Mouse (Mus musculus) kidney, embryonic 15.5 days (tissue): ENCODE measurements around the gene Hapln3. TPM values are rescaled to one million over a fixed set of nuclear protein-coding genes. Genes with fewer than 3 reads are reported as not detected.

ENCODE experiments used
- ATAC-seq: fragments of 200-750 bp; cut with Nextera tagmentation; replicated peaks from 2 replicates; pipeline ENCODE4 v1.8.0; 2017; ENCODE audit warnings: moderate TSS enrichment; ENCODE audit not compliant: low FRiP score
- H3K27ac ChIP-seq: fragments of 300-500 bp; sonication (generic); 2 replicates; pipeline ENCODE4 v1.5.1; 2015; ENCODE audit warnings: mild to moderate bottlenecking, inconsistent platforms
- H3K27me3 ChIP-seq: fragments of 300-500 bp; sonication (generic); 2 replicates; pipeline ENCODE4 v1.6.1; 2015; ENCODE audit warnings: inconsistent platforms
- H3K36me3 ChIP-seq: fragments of 300-500 bp; sonication (generic); 2 replicates; pipeline ENCODE4 v1.6.1; 2015; ENCODE audit warnings: inconsistent platforms
- H3K4me1 ChIP-seq: fragments of 300-500 bp; sonication (generic); 2 replicates; pipeline ENCODE4 v1.6.1; 2015; ENCODE audit warnings: inconsistent platforms
- H3K4me2 ChIP-seq: fragments of 300-500 bp; sonication (generic); 2 replicates; pipeline ENCODE4 v1.6.1; 2015; ENCODE audit warnings: moderate library complexity, mild to moderate bottlenecking, inconsistent platforms
- H3K4me3 ChIP-seq: fragments of 300-500 bp; sonication (generic); replicated peaks from 2 replicates; pipeline ENCODE4 v1.5.1; 2015; ENCODE audit warnings: mild to moderate bottlenecking, inconsistent platforms
- H3K9ac ChIP-seq: fragments of 300-500 bp; sonication (generic); 2 replicates; pipeline ENCODE4 v1.6.1; 2015; ENCODE audit warnings: mild to moderate bottlenecking, inconsistent platforms
- H3K9me3 ChIP-seq: fragments of 300-500 bp; sonication (generic); replicated peaks from 2 replicates; pipeline ENCODE4 v1.6.1; 2016; ENCODE audit warnings: inconsistent platforms
- WGBS: fragments of 180-500 bp; shearing (Covaris S2); methylation state at CpG from one replicate; pipeline ENCODE4 v1.1.7; 2015; ENCODE audit warnings: mixed read lengths; 5-methylcytosine and 5-hydroxymethylcytosine counted together
- polyA plus RNA-seq: library from polyadenylated mRNA; unstranded; fragments of >200 nt; fragmentation: Nextera tagmentation; extraction: Ambion mirVana; gene quantifications from 2 replicates; pipeline ENCODE4 v1.2.1, GENCODE M21; 2015

Hapln3 gene
- polyA plus RNA-seq = 5.2 and 5.5 TPM in 2 replicates

DNA sequence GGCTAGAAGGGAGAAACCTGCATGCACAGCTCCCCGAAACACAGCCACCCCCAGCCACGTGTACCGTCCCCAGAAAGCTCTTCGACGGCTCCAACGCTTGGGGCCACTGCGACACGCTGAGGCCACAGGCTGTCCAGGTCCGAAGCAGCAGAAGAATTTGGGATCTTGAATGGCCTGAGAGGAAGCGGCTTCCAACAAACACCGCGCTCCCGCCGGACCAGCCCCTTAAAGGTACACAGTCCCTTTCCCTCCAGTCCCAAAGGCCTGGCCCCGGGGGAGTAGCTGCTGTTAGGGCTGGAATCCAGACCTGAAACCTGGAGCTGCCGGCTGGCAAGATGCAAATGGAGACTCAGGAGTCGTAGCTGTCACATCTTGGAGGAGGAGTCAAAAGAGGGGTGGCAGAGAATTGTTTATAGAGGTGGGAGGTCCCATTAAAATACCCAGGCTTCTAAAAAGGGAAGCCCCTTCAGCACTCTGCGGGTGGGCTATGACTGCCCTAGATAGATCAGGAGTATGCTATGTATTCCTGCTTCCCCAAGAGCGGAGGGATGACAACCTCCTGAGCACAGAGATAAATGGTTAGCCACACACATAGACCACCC is at the start of gene Hapln3:
Gene Hapln3 (minus strand): TSS at position 176 of the 602 bp plus-strand sequence.
- WGBS = 2% methylated on average over 19 of the region's 19 CpGs
- ATAC-seq = peak; percentile 53
- Histone ChIP-seq H3K9ac (peak within 1 kb of the TSS; percentile 25; the same call in 1 of the 2 replicates), H3K4me1 (peaks cover 40% of the 10 kb centered on the region), H3K36me3 (peaks cover 23% of the 10 kb centered on the region), H3K27me3 (peaks cover 4% of the 10 kb centered on the region; the same call in 1 of the 2 replicates), H3K27ac (0 out of 2 replicates have a peak within 1 kb of the TSS, but pooled peaks have one; percentile 4), H3K4me3 (peak within 1 kb of the TSS; percentile 40), H3K9me3 (no peaks in the 10 kb centered on the region), H3K4me2 (peak within 1 kb of the TSS; percentile 63)

DNA sequence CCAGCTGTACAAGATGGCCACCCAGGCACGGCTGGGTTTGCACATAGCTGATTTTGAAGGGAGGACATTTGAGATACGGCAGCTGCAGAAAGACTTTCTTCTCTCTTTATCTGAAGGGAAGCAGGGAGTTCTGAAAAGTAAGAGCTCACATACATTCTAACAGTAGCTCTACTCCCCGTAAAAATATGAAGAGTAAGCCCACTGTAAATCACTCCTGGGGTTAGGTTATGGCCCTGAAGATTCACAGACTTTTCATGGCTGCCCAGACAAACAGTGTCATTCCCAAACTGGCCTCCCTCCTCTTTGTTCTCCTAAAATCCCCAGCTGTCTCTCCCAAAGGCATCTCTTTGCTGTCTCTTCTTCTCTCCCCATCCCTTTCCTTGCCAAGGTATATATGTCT is 43.0 kb upstream of the Hapln3 start:
- Histone ChIP-seq H3K9ac (no peak overlapping the region), H3K4me2 (no peak overlapping the region), H3K27ac (no peak overlapping the region), H3K9me3 (no peaks in the 10 kb centered on the region), H3K4me3 (no peak overlapping the region), H3K4me1 (0 out of 2 replicates have a peak, but pooled peaks cover 5% of the 10 kb centered on the region), H3K36me3 (no peaks in the 10 kb centered on the region), H3K27me3 (no peaks in the 10 kb centered on the region)
- WGBS = 50% methylated on average over 3 of the region's 3 CpGs
- ATAC-seq = no peak

DNA sequence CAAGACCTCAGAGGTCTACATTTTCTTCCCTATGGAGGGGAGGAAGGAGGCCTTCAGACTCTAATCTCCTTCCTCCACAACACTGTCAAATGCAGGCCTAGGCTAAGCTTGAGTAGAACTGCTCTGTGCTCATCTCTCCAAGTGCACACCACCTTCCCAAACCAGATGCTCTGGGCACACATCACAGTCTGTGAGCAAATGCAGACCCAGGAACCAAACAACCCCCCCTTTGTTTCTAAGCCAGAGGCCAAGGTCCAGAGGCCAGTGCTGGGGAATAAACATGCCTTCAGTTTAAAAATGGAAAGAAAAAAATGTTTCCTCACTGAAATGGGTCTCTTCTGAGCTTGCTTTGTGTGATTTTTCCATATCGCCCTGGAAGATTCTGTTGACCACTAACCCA is 41.0 kb upstream of the Hapln3 start:
- Histone ChIP-seq H3K36me3 (no peaks in the 10 kb centered on the region), H3K9me3 (no peaks in the 10 kb centered on the region), H3K9ac (no peak overlapping the region), H3K4me3 (no peak overlapping the region), H3K4me2 (no peak overlapping the region), H3K27ac (no peak overlapping the region), H3K27me3 (no peaks in the 10 kb centered on the region), H3K4me1 (0 out of 2 replicates have a peak, but pooled peaks cover 5% of the 10 kb centered on the region)
- whole genome bisulfite sequencing = 95% methylated on average over 1 of the region's 1 CpGs
- no peak for ATAC-seq

DNA sequence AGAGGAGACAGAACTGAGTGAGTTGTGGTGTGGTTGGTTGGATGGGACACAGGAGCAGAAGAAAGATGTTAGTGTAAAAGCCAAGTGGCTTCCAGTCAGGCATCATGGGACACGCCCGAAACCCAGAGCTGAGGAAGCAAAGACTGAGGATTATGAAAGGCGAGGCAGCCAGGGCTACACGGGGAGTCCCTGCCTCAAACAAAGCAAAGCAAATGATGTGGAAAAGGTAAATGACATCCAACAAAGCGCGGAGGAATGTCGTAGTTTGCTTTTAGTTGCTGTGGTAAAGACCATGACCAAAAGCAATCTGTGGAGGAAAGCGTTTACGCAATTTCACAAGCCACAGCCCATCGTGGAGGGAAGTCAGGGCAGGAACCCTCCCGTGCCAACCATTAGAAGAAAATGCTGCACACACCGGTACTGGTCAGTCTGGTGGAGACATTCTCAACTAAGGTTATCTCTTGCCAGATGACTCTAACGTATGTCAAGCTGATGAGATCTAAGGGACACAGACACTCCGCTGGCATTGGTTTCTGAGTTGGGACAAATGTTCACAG is 36.3 kb upstream of the Hapln3 start:
- 65% methylated on average over 14 of the region's 14 CpGs for WGBS
- H3K9me3 ChIP-seq = peaks cover 2% of the 10 kb centered on the region; the same call in 1 of the 2 replicates
- no peak for ATAC-seq

DNA sequence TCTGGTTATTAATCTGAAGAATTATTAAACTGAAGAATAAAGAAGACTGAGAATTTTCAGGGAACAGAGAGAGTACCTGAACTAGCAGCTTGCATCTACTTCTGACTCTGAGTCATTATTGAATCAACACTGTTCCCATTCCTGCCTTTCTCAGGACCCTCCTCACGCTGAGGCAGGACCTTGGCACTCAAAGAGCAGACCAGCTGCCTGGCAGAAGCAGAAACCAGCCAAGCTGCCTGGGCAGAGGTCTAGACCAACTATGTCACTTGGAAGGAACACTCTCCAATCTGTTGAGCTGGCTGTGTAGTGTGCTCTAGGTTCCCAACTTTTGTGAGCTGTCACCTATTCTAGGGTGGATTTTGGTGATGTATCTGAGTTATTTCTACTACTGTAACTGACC is 28.6 kb upstream of the Hapln3 start:
- Histone ChIP-seq H3K4me2 (no peak overlapping the region), H3K4me1 (no peaks in the 10 kb centered on the region), H3K27me3 (no peaks in the 10 kb centered on the region), H3K36me3 (no peaks in the 10 kb centered on the region), H3K9ac (no peak overlapping the region), H3K4me3 (no peak overlapping the region), H3K9me3 (peaks cover 4% of the 10 kb centered on the region; the same call in 1 of the 2 replicates), H3K27ac (no peak overlapping the region)
- no peak for ATAC-seq
- WGBS = 82% methylated on average over 1 of the region's 1 CpGs

More for the DNA sequence above, 36.3 kb upstream of the Hapln3 start:
- Histone ChIP-seq H3K9ac (no peak overlapping the region), H3K4me3 (no peak overlapping the region), H3K4me1 (no peaks in the 10 kb centered on the region), H3K36me3 (no peaks in the 10 kb centered on the region), H3K4me2 (no peak overlapping the region), H3K27ac (no peak overlapping the region), H3K27me3 (no peaks in the 10 kb centered on the region)

DNA sequence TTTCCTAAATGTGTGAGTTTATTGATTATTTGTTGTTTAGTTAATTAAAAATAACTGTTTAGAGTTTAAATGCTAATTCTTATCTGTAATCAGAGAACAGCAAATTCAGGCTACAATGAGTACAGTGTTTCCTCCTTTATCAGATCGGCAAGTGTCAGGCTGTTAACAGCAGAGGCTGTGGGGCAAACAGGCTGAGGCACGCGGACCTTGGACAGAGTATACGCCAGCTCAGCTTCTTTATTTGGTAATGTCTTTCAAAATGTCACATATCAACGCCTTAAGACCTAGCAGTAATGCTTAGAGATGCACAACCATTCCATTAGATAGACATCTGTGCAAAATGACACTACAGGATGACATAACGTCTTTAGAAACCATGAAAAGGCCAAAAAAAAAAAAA is 18.7 kb upstream of the Hapln3 start:
- H3K4me2 ChIP-seq = peak overlapping the region; percentile 86; the same call in 1 of the 2 replicates
- ATAC-seq = no peak
- no peaks in the 10 kb centered on the region for H3K9me3 ChIP-seq
- 65% methylated on average over 6 of the region's 6 CpGs for WGBS
- peaks cover 10% of the 10 kb centered on the region for H3K36me3 ChIP-seq
- peaks cover 27% of the 10 kb centered on the region for H3K4me1 ChIP-seq
- H3K4me3 ChIP-seq = no peak overlapping the region
- no peaks in the 10 kb centered on the region for H3K27me3 ChIP-seq
- 0 out of 2 replicates have a peak overlapping the region, but pooled peaks have one; percentile 86 for H3K27ac ChIP-seq
- no peak overlapping the region for H3K9ac ChIP-seq

DNA sequence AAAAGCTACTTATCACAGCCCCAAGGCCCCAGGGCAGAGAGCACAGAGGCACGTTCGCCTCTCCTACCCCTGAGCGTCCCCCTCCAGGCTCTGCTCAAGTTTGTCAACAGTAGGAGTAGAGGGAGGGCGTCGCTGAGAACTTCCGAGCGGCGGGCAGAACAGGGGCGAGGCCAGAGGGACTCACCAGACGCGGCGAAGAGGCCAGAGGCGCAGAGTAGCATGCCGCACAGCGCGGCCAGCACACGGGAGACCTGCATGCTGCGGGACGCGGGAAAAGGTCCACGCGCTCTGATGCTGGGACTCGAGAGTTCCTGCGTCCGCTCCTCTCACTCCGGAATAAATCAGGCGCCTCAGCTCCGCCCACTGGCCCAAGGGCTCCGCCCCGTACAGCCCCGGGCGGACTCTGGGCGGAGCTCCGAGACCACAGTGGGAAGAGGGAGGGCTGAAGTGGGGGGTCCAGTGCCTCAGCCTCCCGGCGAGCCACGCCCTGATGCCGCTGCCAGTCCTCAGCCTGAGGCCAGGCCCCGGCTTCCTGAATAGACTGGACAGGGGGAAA is 18.0 kb upstream of the Hapln3 start, which contains the start of gene Mfge8:
Gene Mfge8 (minus strand): TSS at position 350 of the 556 bp plus-strand sequence.
- no peaks in the 10 kb centered on the region for H3K9me3 ChIP-seq
- WGBS = under 1% methylated on average over 39 of the region's 39 CpGs
- peaks cover 27% of the 10 kb centered on the region for H3K4me1 ChIP-seq
- no peaks in the 10 kb centered on the region for H3K27me3 ChIP-seq
- peak within 1 kb of the TSS; percentile 86 for H3K27ac ChIP-seq
- peak within 1 kb of the TSS; percentile 73 for H3K4me3 ChIP-seq
- H3K36me3 ChIP-seq = peaks cover 17% of the 10 kb centered on the region
- H3K4me2 ChIP-seq = peak within 1 kb of the TSS; percentile 86
- H3K9ac ChIP-seq = peak within 1 kb of the TSS; percentile 68
- ATAC-seq = peak; percentile 94

DNA sequence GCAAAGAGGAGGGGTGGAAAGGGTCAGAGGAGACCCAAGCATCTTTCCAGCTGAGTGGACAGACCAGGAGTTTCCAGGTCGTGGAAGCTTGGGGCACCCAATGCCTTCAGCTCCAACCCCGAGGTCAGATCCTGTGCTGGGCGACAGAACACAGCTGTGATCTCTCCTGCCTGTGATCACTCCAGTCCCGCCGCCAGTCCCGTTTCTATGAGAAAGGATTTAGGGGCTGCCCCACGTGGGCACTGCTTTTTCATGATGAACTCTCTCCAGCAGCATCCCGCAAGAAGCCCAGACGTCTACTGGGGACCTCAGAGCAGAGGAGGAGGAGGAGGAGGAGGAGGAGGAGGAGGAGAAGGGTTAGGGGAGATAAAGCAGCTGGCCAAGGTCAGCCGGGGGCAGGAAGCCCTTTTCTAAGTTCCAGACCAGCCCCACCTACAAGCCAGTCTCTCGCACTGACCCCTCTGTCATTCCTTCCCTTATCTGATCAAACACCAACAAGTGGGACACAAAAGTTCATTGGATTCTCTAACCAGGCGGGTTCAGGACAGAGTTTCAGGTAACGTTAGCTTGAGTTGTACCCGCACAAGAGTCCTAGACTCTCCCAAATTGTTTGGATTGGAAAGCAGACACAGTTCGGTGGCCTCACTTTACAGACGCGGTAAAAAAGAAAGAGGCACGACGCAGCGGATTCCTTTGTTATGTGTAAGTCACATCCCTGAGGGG is 17.3 kb upstream of the Hapln3 start:
- H3K4me1 ChIP-seq = peaks cover 27% of the 10 kb centered on the region
- no peaks in the 10 kb centered on the region for H3K9me3 ChIP-seq
- WGBS = 1% methylated on average over 20 of the region's 20 CpGs
- peak overlapping the region; percentile 86 for H3K4me2 ChIP-seq
- H3K27ac ChIP-seq = peak overlapping the region; percentile 86
- H3K36me3 ChIP-seq = peaks cover 24% of the 10 kb centered on the region
- peak overlapping the region; percentile 73 for H3K4me3 ChIP-seq
- no peaks in the 10 kb centered on the region for H3K27me3 ChIP-seq
- H3K9ac ChIP-seq = peak overlapping the region; percentile 68
- peak; percentile 23; the same call in 1 of the 2 replicates for ATAC-seq

DNA sequence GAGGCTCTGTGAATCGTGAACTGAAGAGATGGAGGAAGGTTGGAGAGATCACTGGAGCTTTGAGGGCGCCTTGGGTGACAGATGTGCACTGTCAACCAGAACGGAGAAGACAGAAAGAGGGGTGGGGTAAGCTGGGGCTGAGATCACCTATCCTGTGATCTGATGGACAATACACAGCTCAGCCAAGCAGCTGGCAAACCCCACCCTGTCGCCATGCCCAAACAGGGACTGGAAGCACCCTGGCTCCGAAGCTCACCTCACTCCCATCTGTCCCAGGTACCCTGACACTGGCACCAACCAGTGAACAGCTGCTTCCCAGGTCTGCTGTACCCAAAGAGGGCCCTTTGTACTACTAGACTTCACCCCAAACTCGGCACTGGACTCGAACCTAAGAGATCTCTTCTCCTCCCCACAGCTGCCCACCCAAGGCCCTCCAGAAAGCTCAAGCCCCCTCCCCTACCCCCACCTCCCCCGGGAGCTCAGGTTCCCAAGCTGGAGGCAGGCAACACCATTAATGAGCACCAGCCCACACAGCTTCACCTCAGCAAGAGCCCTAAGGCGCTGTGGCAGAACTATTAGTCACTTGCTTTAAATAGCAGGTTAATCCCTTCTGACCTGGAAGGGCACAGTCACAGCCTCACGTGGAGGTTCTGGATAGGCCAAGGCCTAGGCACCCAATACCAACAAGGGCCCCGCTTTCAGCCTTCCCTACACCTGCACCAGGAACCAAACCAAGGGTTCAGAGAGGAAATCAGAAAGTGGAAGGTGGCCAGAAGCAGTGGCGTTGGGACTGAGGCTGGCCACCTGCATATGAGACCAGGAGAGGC is 16.4 kb upstream of the Hapln3 start:
- H3K27ac ChIP-seq = peak overlapping the region; percentile 72
- peaks cover 27% of the 10 kb centered on the region for H3K4me1 ChIP-seq
- WGBS = 32% methylated on average over 12 of the region's 12 CpGs
- H3K27me3 ChIP-seq = no peaks in the 10 kb centered on the region
- peak overlapping the region; percentile 73 for H3K4me3 ChIP-seq
- 0 out of 2 replicates have a peak overlapping the region, but pooled peaks have one; percentile 4 for H3K9ac ChIP-seq
- peaks cover 32% of the 10 kb centered on the region for H3K36me3 ChIP-seq
- peak; percentile 56 for ATAC-seq
- no peaks in the 10 kb centered on the region for H3K9me3 ChIP-seq
- peak overlapping the region; percentile 86 for H3K4me2 ChIP-seq

DNA sequence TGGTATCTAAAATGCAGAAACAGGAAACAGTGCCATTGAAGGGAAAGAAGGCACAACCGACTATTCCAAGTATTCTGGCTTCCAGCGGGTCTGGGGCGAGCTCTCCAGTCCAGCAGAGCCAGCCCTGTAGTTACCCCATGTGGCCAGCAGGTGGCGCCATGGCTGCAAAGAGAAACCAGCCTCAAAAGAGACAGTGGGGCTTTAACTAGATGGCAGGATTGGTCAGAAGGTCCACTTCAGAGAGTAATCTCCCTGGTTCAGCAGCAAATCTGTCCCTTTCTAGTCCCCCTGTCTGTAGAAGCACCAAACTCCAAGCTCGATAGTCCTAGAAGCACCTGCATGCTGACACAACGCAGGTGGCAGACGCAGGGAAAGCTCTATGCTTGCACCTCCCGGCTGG is 10.1 kb upstream of the Hapln3 start:
- H3K4me1 ChIP-seq = no peaks in the 10 kb centered on the region
- no peaks in the 10 kb centered on the region for H3K9me3 ChIP-seq
- H3K36me3 ChIP-seq = peaks cover 85% of the 10 kb centered on the region
- no peak for ATAC-seq
- no peaks in the 10 kb centered on the region for H3K27me3 ChIP-seq
- 39% methylated on average over 8 of the region's 8 CpGs for WGBS
- no peak overlapping the region for H3K4me2 ChIP-seq
- no peak overlapping the region for H3K9ac ChIP-seq
- no peak overlapping the region for H3K27ac ChIP-seq
- no peak overlapping the region for H3K4me3 ChIP-seq

DNA sequence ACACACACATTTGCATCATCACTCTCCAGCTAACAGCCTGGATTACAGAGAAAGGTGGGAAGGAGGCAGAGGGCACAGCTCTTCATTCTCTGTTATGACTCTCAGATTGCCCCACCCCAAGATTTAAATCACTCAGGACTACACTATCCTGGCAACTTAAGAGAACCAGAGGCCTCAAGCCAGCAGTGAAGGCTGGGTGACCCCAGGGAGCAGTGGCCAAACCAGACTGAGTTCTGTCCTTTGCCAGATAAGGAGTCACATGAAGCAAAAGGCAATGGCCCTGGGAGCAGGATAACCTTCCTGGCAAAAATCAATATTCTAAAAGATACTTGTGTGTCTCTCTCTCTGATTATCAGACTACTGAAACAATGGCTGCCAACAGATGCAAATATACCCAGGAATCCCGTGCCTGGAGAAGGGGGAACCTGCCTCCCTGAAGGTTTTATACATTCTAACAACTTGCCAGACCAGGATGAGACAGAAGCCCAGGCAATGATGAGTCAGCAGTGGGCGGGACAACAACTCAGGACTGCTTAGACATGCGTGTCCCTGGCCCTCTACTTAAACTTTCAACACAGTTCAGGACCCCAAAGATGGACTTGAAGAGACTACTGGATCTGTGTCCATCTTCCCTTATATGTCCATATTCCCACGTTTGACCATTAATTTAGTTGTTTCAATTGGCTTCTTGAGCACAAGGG is 9.2 kb upstream of the Hapln3 start:
- ATAC-seq = no peak
- no peak overlapping the region for H3K27ac ChIP-seq
- no peaks in the 10 kb centered on the region for H3K27me3 ChIP-seq
- no peaks in the 10 kb centered on the region for H3K4me1 ChIP-seq
- H3K4me3 ChIP-seq = no peak overlapping the region
- no peaks in the 10 kb centered on the region for H3K9me3 ChIP-seq
- H3K9ac ChIP-seq = no peak overlapping the region
- 58% methylated on average over 4 of the region's 4 CpGs for WGBS
- H3K36me3 ChIP-seq = peaks cover 89% of the 10 kb centered on the region
- no peak overlapping the region for H3K4me2 ChIP-seq
